Mouse (Mus musculus): Measurements from ENCODE around the gene Gpc3.

- TF ChIP-seq E2F4 (IDR thresholded peaks at IDR 0.05; ENCODE audit: insufficient read depth) (no peak), POLR2A (IDR thresholded peaks at IDR 0.05; ENCODE audit: insufficient read length, low read depth) (no peak), MYOD1 (IDR thresholded peaks at IDR 0.05; ENCODE audit: control insufficient read depth in 1 of 3, insufficient read length in 2 of 3, low read depth in 2 of 3) (no peak)
Observed at GRCm38 (mm10) chrX:52372436-52372835, 241.3 kb downstream of the Gpc3 start.
